Mouse (Mus musculus) hindbrain, embryonic 13.5 days (tissue): Measurements from ENCODE around the gene Sephs2. TPM values are rescaled to one million over a fixed set of nuclear protein-coding genes. Genes with fewer than 3 reads are reported as not detected.

ENCODE experiments used
- ATAC-seq: fragments of 200-750 bp; cut with Nextera tagmentation; 2 replicates; pipeline ENCODE4 v1.8.0; 2017; ENCODE audit warnings: moderate TSS enrichment; ENCODE audit not compliant: low FRiP score
- H3K27ac ChIP-seq: fragments of 300-500 bp; sonication (generic); 2 replicates; pipeline ENCODE4 v1.5.1; 2015; ENCODE audit warnings: inconsistent platforms, mild to moderate bottlenecking, moderate library complexity
- H3K27me3 ChIP-seq: fragments of 300-500 bp; sonication (generic); 2 replicates; pipeline ENCODE4 v1.6.1; 2015; ENCODE audit warnings: mild to moderate bottlenecking, inconsistent platforms
- H3K36me3 ChIP-seq: fragments of 300-500 bp; sonication (generic); 2 replicates; pipeline ENCODE4 v1.6.1; 2015; ENCODE audit warnings: mild to moderate bottlenecking, inconsistent platforms
- H3K4me1 ChIP-seq: fragments of 300-500 bp; sonication (generic); replicated peaks from 2 replicates; pipeline ENCODE4 v1.6.1; 2015; ENCODE audit warnings: inconsistent platforms
- H3K4me2 ChIP-seq: fragments of 300-500 bp; sonication (generic); 2 replicates; pipeline ENCODE4 v1.6.1; 2015; ENCODE audit warnings: inconsistent platforms, mild to moderate bottlenecking, moderate library complexity
- H3K4me3 ChIP-seq: fragments of 300-500 bp; sonication (generic); 2 replicates; pipeline ENCODE4 v1.5.1; 2015; ENCODE audit warnings: mild to moderate bottlenecking, inconsistent platforms
- H3K9ac ChIP-seq: fragments of 300-500 bp; sonication (generic); 2 replicates; pipeline ENCODE4 v1.6.1; 2015; ENCODE audit warnings: mild to moderate bottlenecking, inconsistent platforms
- H3K9me3 ChIP-seq: fragments of 300-500 bp; sonication (generic); 2 replicates; pipeline ENCODE4 v1.6.1; 2016; ENCODE audit warnings: inconsistent platforms
- WGBS: fragments of 180-500 bp; shearing (Covaris S2); methylation state at CpG from one replicate; pipeline ENCODE4 v1.1.7; 2015; 5-methylcytosine and 5-hydroxymethylcytosine counted together
- polyA plus RNA-seq: library from polyadenylated mRNA; unstranded; fragments of >200 nt; fragmentation: Nextera tagmentation; extraction: Ambion mirVana; gene quantifications from 2 replicates; pipeline ENCODE4 v1.2.1, GENCODE M21; 2015

The Sephs2 gene
- polyA plus RNA-seq, 1 experiment from 2014 or later = 59.7 TPM

- 0 out of 2 replicates have a peak, but pooled peaks cover under 1% of the 10 kb centered on the region for H3K36me3 ChIP-seq
- H3K27ac ChIP-seq = no peak overlapping the region
- H3K27me3 ChIP-seq = no peaks in the 10 kb centered on the region
- 88% methylated on average over 11 of the region's 11 CpGs for WGBS
- H3K4me3 ChIP-seq = no peak overlapping the region
- H3K4me2 ChIP-seq = no peak overlapping the region
- H3K9me3 ChIP-seq = no peaks in the 10 kb centered on the region
- H3K9ac ChIP-seq = no peak overlapping the region
- ATAC-seq = no peak
- peaks cover 8% of the 10 kb centered on the region for H3K4me1 ChIP-seq
These were observed 48.5 kb downstream of the Sephs2 start for GRCm38 (mm10) chr7:127225147-127225995.

GRCm38 (mm10) chr7:127224616-127225015 lies 49.2 kb downstream of the Sephs2 start:
- no peak overlapping the region for H3K9ac ChIP-seq
- no peaks in the 10 kb centered on the region for H3K27me3 ChIP-seq
- no peak for ATAC-seq
- H3K4me2 ChIP-seq = no peak overlapping the region
- H3K9me3 ChIP-seq = no peaks in the 10 kb centered on the region
- H3K27ac ChIP-seq = no peak overlapping the region
- H3K36me3 ChIP-seq = no peaks in the 10 kb centered on the region
- peaks cover under 1% of the 10 kb centered on the region; the same call in 1 of the 2 replicates for H3K4me1 ChIP-seq
- no peak overlapping the region for H3K4me3 ChIP-seq
- WGBS = 96% methylated on average over 6 of the region's 6 CpGs

DNA sequence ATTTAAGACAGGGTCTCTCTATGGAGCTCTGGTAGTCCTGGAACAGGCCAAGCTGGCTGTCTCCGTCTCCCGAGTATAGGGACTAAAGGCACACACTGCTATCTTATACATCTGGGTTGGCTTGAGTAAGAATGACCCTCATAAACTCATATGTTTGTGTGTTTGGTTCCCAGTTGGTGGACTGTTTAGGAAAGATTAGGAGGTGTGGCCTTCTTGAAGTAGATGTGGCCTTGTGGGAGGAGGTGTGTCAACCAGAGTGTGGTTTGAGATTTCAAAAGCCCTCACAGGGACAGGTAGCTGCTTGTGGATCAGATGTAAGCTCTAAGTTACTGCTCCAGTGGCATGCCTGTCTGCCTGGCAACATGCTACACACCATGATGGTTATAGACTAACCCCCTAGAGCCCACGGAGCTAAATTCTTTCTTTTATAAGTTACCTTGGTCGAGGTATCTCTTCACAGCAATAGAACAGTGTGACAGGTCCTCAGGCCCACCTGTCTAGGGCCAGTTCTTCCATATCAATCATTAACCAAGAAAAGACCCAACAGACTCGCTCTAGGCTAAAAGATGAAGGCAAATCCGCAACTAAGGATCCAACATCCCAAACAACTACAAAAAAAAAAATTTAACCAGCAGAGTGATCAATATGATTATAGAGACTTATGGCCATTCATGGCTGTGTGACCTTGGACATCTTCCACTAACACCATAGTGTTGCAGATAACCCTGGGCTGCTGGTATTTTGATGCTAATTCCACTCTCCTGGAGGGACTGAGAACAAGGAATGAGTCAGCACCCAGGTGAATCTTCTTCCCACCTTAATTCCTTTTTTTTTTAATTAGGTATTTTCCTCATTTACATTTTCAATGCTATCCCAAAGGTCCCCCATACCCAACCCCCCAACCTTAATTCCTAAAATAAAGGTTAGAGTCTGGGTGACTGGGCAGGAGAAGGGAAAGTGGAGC lies 50.1 kb downstream of the Sephs2 start:
- no peak for ATAC-seq
- 87% methylated on average over 6 of the region's 6 CpGs for WGBS

DNA sequence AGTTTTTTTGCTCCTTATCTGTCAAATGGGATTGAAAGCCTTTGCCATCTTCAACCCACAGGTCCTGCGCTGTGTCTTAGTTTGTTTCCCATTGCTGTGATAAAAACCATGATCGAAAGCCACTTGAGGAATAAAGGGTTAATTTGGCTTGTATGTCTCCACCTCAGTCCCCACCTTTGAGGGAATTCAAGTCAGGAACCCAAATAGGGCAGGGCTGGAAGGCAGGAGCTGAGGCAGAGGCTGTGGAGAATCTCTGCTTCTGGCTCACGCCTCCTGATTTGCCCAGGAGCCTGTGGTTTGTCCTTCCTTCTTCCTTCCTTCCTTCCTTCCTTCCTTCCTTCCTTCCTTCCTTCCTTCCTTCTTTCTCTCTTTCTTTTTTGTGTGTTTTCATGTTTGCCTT lies 50.7 kb downstream of the Sephs2 start:
- no peaks in the 10 kb centered on the region; the same call in 1 of the 2 replicates for H3K4me1 ChIP-seq
- H3K9me3 ChIP-seq = no peaks in the 10 kb centered on the region
- no peak overlapping the region for H3K27ac ChIP-seq
- H3K4me3 ChIP-seq = no peak overlapping the region
- no peak overlapping the region for H3K4me2 ChIP-seq
- no peak for ATAC-seq
- H3K9ac ChIP-seq = no peak overlapping the region
- no peaks in the 10 kb centered on the region for H3K27me3 ChIP-seq
- no peaks in the 10 kb centered on the region for H3K36me3 ChIP-seq
- WGBS = 94% methylated on average over 3 of the region's 3 CpGs

More for the DNA sequence above, 50.1 kb downstream of the Sephs2 start:
- Histone ChIP-seq H3K4me3 (no peak overlapping the region), H3K27ac (no peak overlapping the region), H3K9me3 (no peaks in the 10 kb centered on the region), H3K4me1 (no peaks in the 10 kb centered on the region; the same call in 1 of the 2 replicates), H3K9ac (no peak overlapping the region), H3K36me3 (no peaks in the 10 kb centered on the region), H3K4me2 (no peak overlapping the region), H3K27me3 (no peaks in the 10 kb centered on the region)

Other genes with a start within 250 kb of the Sephs2 start
- gene Maz, start 247.0 kb downstream of the Sephs2 start, polyA plus RNA-seq = 59.8 and 60.8 TPM in 2 replicates
- 30.2 and 32.6 TPM in 2 replicates for gene Kif22, start 231.6 kb downstream of the Sephs2 start, polyA plus RNA-seq
- not detected in 2 replicates for gene Zg16, start 186.7 kb downstream of the Sephs2 start, polyA plus RNA-seq
- gene AI467606, start 182.7 kb downstream of the Sephs2 start, polyA plus RNA-seq = 1.5 and 2.1 TPM in 2 replicates
- 0.54 and 0.68 TPM in 2 replicates for gene Qprt, start 151.8 kb downstream of the Sephs2 start, polyA plus RNA-seq
- gene Spn, start 136.2 kb downstream of the Sephs2 start, polyA plus RNA-seq = 0.06 and 0.09 TPM in 2 replicates
- gene Cd2bp2, start 78.0 kb downstream of the Sephs2 start, polyA plus RNA-seq = 83.1 and 84.6 TPM in 2 replicates
- 28.0 and 31.3 TPM in 2 replicates for gene Tbc1d10b, start 65.6 kb downstream of the Sephs2 start, polyA plus RNA-seq
- gene Mylpf, start 65.2 kb downstream of the Sephs2 start, polyA plus RNA-seq = 11.0 and 15.5 TPM in 2 replicates
- 58.8 and 61.9 TPM in 2 replicates for gene Zfp553, start 41.0 kb downstream of the Sephs2 start, polyA plus RNA-seq
- gene Sept1, start 40.9 kb downstream of the Sephs2 start, polyA plus RNA-seq = 21.8 and 23.1 TPM in 2 replicates
- gene Zfp771, start 29.8 kb downstream of the Sephs2 start, polyA plus RNA-seq = 54.4 and 57.4 TPM in 2 replicates
- gene Dctpp1, start 13.3 kb downstream of the Sephs2 start, polyA plus RNA-seq = 121 and 124 TPM in 2 replicates
- gene Itgal, start 22.2 kb upstream of the Sephs2 start, polyA plus RNA-seq = 0.32 and 0.38 TPM in 2 replicates
- 17.1 and 17.3 TPM in 2 replicates for gene Zfp768, start 71.5 kb upstream of the Sephs2 start, polyA plus RNA-seq
- gene Zfp747, start 102.0 kb upstream of the Sephs2 start, polyA plus RNA-seq = 8.1 and 8.6 TPM in 2 replicates
- gene 9130019O22Rik, start 113.1 kb upstream of the Sephs2 start, polyA plus RNA-seq = 5.4 and 5.7 TPM in 2 replicates
- 7.7 TPM in 2 replicates for gene E430018J23Rik, start 119.6 kb upstream of the Sephs2 start, polyA plus RNA-seq
- 4.0 and 4.8 TPM in 2 replicates for gene Zfp764, start 132.8 kb upstream of the Sephs2 start, polyA plus RNA-seq
- gene Zfp688, start 148.0 kb upstream of the Sephs2 start, polyA plus RNA-seq = 34.1 and 35.0 TPM in 2 replicates
- 15.0 and 16.2 TPM in 2 replicates for gene Zfp689, start 175.1 kb upstream of the Sephs2 start, polyA plus RNA-seq
- gene Prr14, start 185.6 kb upstream of the Sephs2 start, polyA plus RNA-seq = 40.5 and 44.0 TPM in 2 replicates
- gene Fbrs, start 205.1 kb upstream of the Sephs2 start, polyA plus RNA-seq = 10.8 and 13.7 TPM in 2 replicates
- gene Srcap, start 237.9 kb upstream of the Sephs2 start, polyA plus RNA-seq = 51.3 and 53.7 TPM in 2 replicates
- gene Gm42715, start 245.5 kb upstream of the Sephs2 start, polyA plus RNA-seq = 17.6 and 19.0 TPM in 2 replicates